Mouse (Mus musculus) CH12.LX (cell line): ENCODE measurements around the gene Dapk2.
A peak's percentile ranks its signal among the peaks of the same experiment; 100 is the strongest.

ENCODE experiments used
- CTCF ChIP-seq, 2 experiments: IDR thresholded peaks in 1 of 2; conservative IDR thresholded peaks in 1 of 2; 2 replicates each; pipeline ENCODE4 v1.5.1; 2011 to 2012; ENCODE audit warnings: low read depth in 2 of 2, low read length in 2 of 2, improper control_type of control experiment in 1 of 2, inconsistent platforms in 1 of 2, mild to moderate bottlenecking in 1 of 2, moderate library complexity in 1 of 2
- EP300 ChIP-seq: IDR thresholded peaks from 2 replicates; pipeline ENCODE4 v1.6.1; 2011; ENCODE audit warnings: low read length, improper control_type of control experiment
- HCFC1 ChIP-seq: IDR thresholded peaks from 2 replicates; pipeline ENCODE4 v1.6.1; 2012; ENCODE audit warnings: low read depth, mild to moderate bottlenecking, inconsistent platforms, low read length, improper control_type of control experiment
- MAFK ChIP-seq: IDR thresholded peaks from 2 replicates; pipeline ENCODE4 v1.6.1; 2011; ENCODE audit warnings: low read length, improper control_type of control experiment; ENCODE audit not compliant: insufficient replicate concordance
- MAX ChIP-seq: IDR thresholded peaks from 2 replicates; pipeline ENCODE4 v1.6.1; 2011; ENCODE audit warnings: low read length, improper control_type of control experiment
- MXI1 ChIP-seq: IDR thresholded peaks from 2 replicates; pipeline ENCODE4 v1.6.1; 2011; ENCODE audit warnings: mild to moderate bottlenecking, low read depth, low read length, improper control_type of control experiment
- POLR2A ChIP-seq: IDR thresholded peaks from 2 replicates; pipeline ENCODE4 v1.6.1; 2011; ENCODE audit warnings: low read depth, mild to moderate bottlenecking, improper control_type of control experiment, low read length
- SIN3A ChIP-seq: IDR thresholded peaks from 2 replicates; pipeline ENCODE4 v1.6.1; 2012; ENCODE audit warnings: low read length, improper control_type of control experiment, inconsistent platforms

GRCm38 (mm10) chr9:66155534-66155933 lies 2.5 kb upstream of the Dapk2 start:
- TF ChIP-seq EP300 (no peak), CTCF (conservative IDR thresholded peaks at IDR 0.05 in 1 of 2, IDR thresholded peaks at IDR 0.05 in 1 of 2; ENCODE audit: low read depth in 2 of 2, low read length in 2 of 2) (peak in 1 of 2 experiments; percentile 49; a peak in 2 of 4 replicates), MAFK (no peak), MXI1 (no peak), POLR2A (no peak), SIN3A (no peak), HCFC1 (no peak), MAX (no peak)
